Mouse (Mus musculus) CH12.LX (cell line): ENCODE data around the gene Krtap11-1. TPM values are rescaled to one million over a fixed set of nuclear protein-coding genes. Genes with fewer than 3 reads are reported as not detected.

Experiments used
- DNase-seq: peaks from one replicate; pipeline ENCODE4 v3.0.0-alpha.2; 2013; ENCODE audit errors: extremely low read depth
- H3K27ac ChIP-seq: 2 replicates; pipeline ENCODE4 v1.5.1; 2012; ENCODE audit warnings: low read depth, mild to moderate bottlenecking, control low read depth, moderate library complexity; ENCODE audit not compliant: insufficient read depth
- H3K27me3 ChIP-seq: replicated peaks from 2 replicates; pipeline ENCODE3; 2012; ENCODE audit warnings: inconsistent platforms
- H3K36me3 ChIP-seq, 2 experiments: replicated peaks in 1 of 2; 2 replicates each; pipeline versions ENCODE3 to v1.6.1; 2012; ENCODE audit warnings: inconsistent platforms in 1 of 2, low read length in 1 of 2, mild to moderate bottlenecking in 1 of 2, mixed read lengths in 1 of 2, moderate library complexity in 1 of 2; ENCODE audit not compliant: control insufficient read depth in 1 of 2, insufficient read depth in 1 of 2
- H3K4me1 ChIP-seq, 2 experiments: 2 replicates each; pipeline ENCODE4 v1.6.1; 2012; ENCODE audit warnings: inconsistent platforms in 1 of 2, moderate library complexity in 1 of 2; ENCODE audit not compliant: insufficient read depth in 2 of 2, control insufficient read depth in 1 of 2
- H3K4me2 ChIP-seq: 2 replicates; pipeline ENCODE4 v1.6.1; 2012; ENCODE audit warnings: low read depth, mild to moderate bottlenecking, control low read depth; ENCODE audit not compliant: poor library complexity, insufficient read depth, severe bottlenecking
- H3K4me3 ChIP-seq, 3 experiments: fragments of 150-350 bp in 1 of 3; sonication (generic) in 1 of 3; replicated peaks in 1 of 3; 2 replicates each; pipeline versions ENCODE3 to v1.5.1; 2011 to 2012; ENCODE audit warnings: low read depth in 2 of 3, low read length in 2 of 3, mild to moderate bottlenecking in 2 of 3, moderate library complexity in 2 of 3, control low read depth in 1 of 3, improper control_type of control experiment in 1 of 3, inconsistent platforms in 1 of 3, mixed read lengths in 1 of 3; ENCODE audit not compliant: poor library complexity in 1 of 3
- H3K79me2 ChIP-seq: replicated peaks from 2 replicates; pipeline ENCODE4 v1.6.1; 2012; ENCODE audit warnings: mild to moderate bottlenecking, moderate library complexity; ENCODE audit not compliant: control insufficient read depth, poor library complexity, insufficient read depth, severe bottlenecking; ENCODE audit errors: extremely low read depth
- H3K9ac ChIP-seq: 2 replicates; pipeline ENCODE4 v1.6.1; 2012; ENCODE audit warnings: low read depth, mild to moderate bottlenecking, control low read depth, moderate library complexity; ENCODE audit not compliant: insufficient read depth
- H3K9me3 ChIP-seq: replicated peaks from 2 replicates; pipeline ENCODE3; 2012; ENCODE audit warnings: low read length, inconsistent platforms, mixed read lengths
- CHD2 ChIP-seq: IDR thresholded peaks from 2 replicates; pipeline ENCODE4 v1.6.1; 2011; ENCODE audit warnings: low read length, improper control_type of control experiment
- CTCF ChIP-seq, 2 experiments: IDR thresholded peaks in 1 of 2; conservative IDR thresholded peaks in 1 of 2; 2 replicates each; pipeline ENCODE4 v1.5.1; 2011 to 2012; ENCODE audit warnings: low read depth in 2 of 2, low read length in 2 of 2, improper control_type of control experiment in 1 of 2, inconsistent platforms in 1 of 2, mild to moderate bottlenecking in 1 of 2, moderate library complexity in 1 of 2
- E2F4 ChIP-seq: IDR thresholded peaks from 2 replicates; pipeline ENCODE4 v1.6.1; 2011; ENCODE audit warnings: low read depth, low read length, improper control_type of control experiment; ENCODE audit not compliant: insufficient replicate concordance
- ELF1 ChIP-seq: IDR thresholded peaks from 2 replicates; pipeline ENCODE4 v1.6.1; 2014; ENCODE audit warnings: low read depth, mild to moderate bottlenecking, inconsistent platforms, low read length, improper control_type of control experiment
- ETS1 ChIP-seq: conservative IDR thresholded peaks from 2 replicates; pipeline ENCODE4 v1.6.1; 2012; ENCODE audit warnings: low read depth, mild to moderate bottlenecking, inconsistent platforms, low read length, improper control_type of control experiment, moderate library complexity
- JUN ChIP-seq: IDR thresholded peaks from 2 replicates; pipeline ENCODE4 v1.6.1; 2011; ENCODE audit warnings: low read depth, mild to moderate bottlenecking, low read length, improper control_type of control experiment, moderate library complexity; ENCODE audit not compliant: insufficient read depth
- JUND ChIP-seq: conservative IDR thresholded peaks from 2 replicates; pipeline ENCODE4 v1.6.1; 2011; ENCODE audit warnings: low read depth, low read length, improper control_type of control experiment
- KAT2A ChIP-seq: IDR thresholded peaks from 2 replicates; pipeline ENCODE4 v1.6.1; 2012; ENCODE audit warnings: low read length, improper control_type of control experiment, inconsistent platforms; ENCODE audit not compliant: insufficient replicate concordance
- MAFK ChIP-seq: IDR thresholded peaks from 2 replicates; pipeline ENCODE4 v1.6.1; 2011; ENCODE audit warnings: low read length, improper control_type of control experiment; ENCODE audit not compliant: insufficient replicate concordance
- MEF2A ChIP-seq: IDR thresholded peaks from 2 replicates; pipeline ENCODE4 v1.6.1; 2014; ENCODE audit warnings: low read depth, mild to moderate bottlenecking, inconsistent platforms, low read length, improper control_type of control experiment, borderline replicate concordance
- MXI1 ChIP-seq: IDR thresholded peaks from 2 replicates; pipeline ENCODE4 v1.6.1; 2011; ENCODE audit warnings: mild to moderate bottlenecking, low read depth, low read length, improper control_type of control experiment
- NRF1 ChIP-seq: IDR thresholded peaks from 2 replicates; pipeline ENCODE4 v1.6.1; 2014; ENCODE audit warnings: low read depth, mild to moderate bottlenecking, inconsistent platforms, low read length, improper control_type of control experiment, moderate library complexity
- POLR2A ChIP-seq: IDR thresholded peaks from 2 replicates; pipeline ENCODE4 v1.6.1; 2011; ENCODE audit warnings: low read depth, mild to moderate bottlenecking, improper control_type of control experiment, low read length
- RCOR1 ChIP-seq: conservative IDR thresholded peaks from 2 replicates; pipeline ENCODE4 v1.6.1; 2012; ENCODE audit warnings: low read depth, mild to moderate bottlenecking, inconsistent platforms, low read length, improper control_type of control experiment
- SIN3A ChIP-seq: IDR thresholded peaks from 2 replicates; pipeline ENCODE4 v1.6.1; 2012; ENCODE audit warnings: low read length, improper control_type of control experiment, inconsistent platforms
- SMC3 ChIP-seq: IDR thresholded peaks from 2 replicates; pipeline ENCODE4 v1.6.1; 2011; ENCODE audit warnings: low read depth, low read length, improper control_type of control experiment
- TBP ChIP-seq: conservative IDR thresholded peaks from 2 replicates; pipeline ENCODE4 v1.6.1; 2011; ENCODE audit warnings: low read depth, low read length, improper control_type of control experiment
- TCF12 ChIP-seq: IDR thresholded peaks from 2 replicates; pipeline ENCODE4 v1.6.1; 2014; ENCODE audit warnings: low read depth, mild to moderate bottlenecking, inconsistent platforms, low read length, improper control_type of control experiment
- ZC3H11A ChIP-seq: IDR thresholded peaks from 2 replicates; pipeline ENCODE4 v1.6.1; 2012; ENCODE audit warnings: low read depth, mild to moderate bottlenecking, inconsistent platforms, low read length, improper control_type of control experiment
- ZKSCAN1 ChIP-seq: IDR thresholded peaks from 2 replicates; pipeline ENCODE4 v1.6.1; 2012; ENCODE audit warnings: low read depth, inconsistent platforms, low read length, improper control_type of control experiment, borderline replicate concordance
- ZNF384 ChIP-seq: IDR thresholded peaks from 2 replicates; pipeline ENCODE4 v1.6.1; 2012; ENCODE audit warnings: low read depth, low read length, improper control_type of control experiment, inconsistent platforms
- dilution Hi-C: fragments of 300-500 bp; cut with MboI; formaldehyde crosslinking; loops from 2 replicates; pipeline ENCODE4 v1.14.3; 2020; ENCODE audit warnings: low sequenced_read_pairs; ENCODE audit not compliant: extremely low pct_unique_long_range_greater_than_20kb, extremely low pct_ligation_motif_present
- in situ Hi-C: fragments of 300-500 bp; cut with MboI; formaldehyde crosslinking; loops from 3 replicates; pipeline ENCODE4 v1.14.3; 2019; ENCODE audit warnings: low sequenced_read_pairs, low pct_ligation_motif_present, low pct_unique_long_range_greater_than_20kb, mixed read lengths
- polyA plus RNA-seq: library from polyadenylated mRNA; unstranded; fragments of >175 nt; gene quantifications from 2 replicates; pipeline ENCODE4 v1.2.1, GENCODE M21; 2012; ENCODE audit warnings: low read depth; ENCODE audit not compliant: insufficient read length
- total RNA-seq, 2 experiments: library from RNA; depleted of rRNA; stranded (reverse); fragments of 300-350 nt in 1 of 2; fragments of >200 nt in 1 of 2; gene quantifications; 2 replicates each; pipeline ENCODE4 v1.2.3; 2012 to 2014

The Krtap11-1 gene
- total and polyA plus RNA-seq, 3 experiments = not detected

- dilution Hi-C loops = no loop called here
- no peak overlapping the region for H3K9ac ChIP-seq
- no peaks in the 10 kb centered on the region for H3K4me1 ChIP-seq
- H3K9me3 ChIP-seq = peaks cover 70% of the 10 kb centered on the region
- TF ChIP-seq TBP = no peak
- TF ChIP-seq SMC3 = no peak
- TF ChIP-seq CHD2 = no peak
- no peak for TF ChIP-seq TCF12
- TF ChIP-seq MXI1 = no peak
- no peak for TF ChIP-seq NRF1
- TF ChIP-seq MAFK = no peak
- H3K4me2 ChIP-seq = no peak overlapping the region
- H3K27ac ChIP-seq = no peak overlapping the region
- H3K4me3 ChIP-seq = no peak overlapping the region
- H3K79me2 ChIP-seq = no peaks in the 10 kb centered on the region
- H3K36me3 ChIP-seq = no peaks in the 10 kb centered on the region
- H3K27me3 ChIP-seq = no peaks in the 10 kb centered on the region
- DNase-seq = no peak
- in situ Hi-C loops = no loop called here
These were observed 41.1 kb downstream of the Krtap11-1 start for GRCm38 (mm10) chr16:89529846-89530245.

GRCm38 (mm10) chr16:89528380-89528779, 42.6 kb downstream of the Krtap11-1 start:
- Histone ChIP-seq H3K79me2 (no peaks in the 10 kb centered on the region), H3K4me2 (no peak overlapping the region), H3K27ac (no peak overlapping the region), H3K27me3 (no peaks in the 10 kb centered on the region), H3K9ac (no peak overlapping the region), H3K9me3 (peaks cover 71% of the 10 kb centered on the region), H3K4me1 (no peaks in the 10 kb centered on the region), H3K36me3 (no peaks in the 10 kb centered on the region), H3K4me3 (no peak overlapping the region)
- TF ChIP-seq ELF1 (no peak), TBP (no peak), SIN3A (no peak), ZKSCAN1 (no peak), ETS1 (no peak), MEF2A (no peak), JUN (no peak), RCOR1 (no peak), E2F4 (no peak), CHD2 (no peak), POLR2A (no peak), JUND (no peak), ZC3H11A (no peak), KAT2A (no peak), ZNF384 (no peak), CTCF (conservative IDR thresholded peaks at IDR 0.05 in 1 of 2, IDR thresholded peaks at IDR 0.05 in 1 of 2; ENCODE audit: low read depth in 2 of 2, low read length in 2 of 2) (no peak)
- dilution Hi-C loops = no loop called here
- in situ Hi-C loops = no loop called here
- no peak for DNase-seq
